Mouse (Mus musculus): ENCODE measurements at regions not wholly inside any gene's neighbourhood (a gene's known extent, or its start where the extent isn't known, plus 50 kb on each side); places are given as distances from the start of the nearest gene placed in this dataset.

DNA sequence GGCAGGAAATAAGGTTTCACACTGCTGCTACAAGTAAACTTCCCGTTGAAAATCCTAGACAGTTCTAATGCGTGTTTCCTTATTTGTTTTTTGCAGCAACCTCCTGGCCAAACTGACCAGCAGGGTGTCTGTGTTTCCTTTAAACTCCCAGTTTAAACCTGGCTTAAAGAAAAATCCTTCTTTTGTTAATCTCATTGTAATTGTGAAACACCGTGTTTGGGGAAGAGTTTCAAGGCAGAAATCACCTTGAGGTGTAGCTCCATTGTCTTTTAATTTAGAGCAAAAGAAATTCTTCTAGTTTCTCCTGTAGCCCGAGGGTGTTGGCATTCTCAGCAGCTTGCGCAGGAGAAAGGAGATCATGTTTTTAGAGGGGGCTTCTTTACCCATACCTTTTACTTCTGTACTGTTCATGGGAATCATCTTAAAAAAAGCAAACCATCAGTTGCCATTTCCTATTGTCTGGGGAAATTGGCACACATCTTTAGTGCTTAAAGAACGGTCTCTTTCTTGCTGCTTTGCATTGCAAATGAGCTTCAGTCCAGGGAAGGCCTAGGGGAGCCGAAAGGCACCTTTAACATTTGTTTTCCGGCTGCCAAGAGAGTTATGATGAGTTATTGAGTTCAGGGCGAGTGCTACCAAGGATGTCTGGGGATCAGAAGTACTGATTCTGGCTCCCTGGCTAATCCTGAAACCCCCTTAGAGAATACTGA, 342.6 kb downstream of the Slc4a3 start:
- WGBS, result 18% methylated on average over 9 of the region's 9 CpGs
- H3K27me3 ChIP-seq (ENCODE audit: control insufficient read depth, insufficient read depth, low read length), result no peaks in the 10 kb centered on the region
- H3K4me2 ChIP-seq (ENCODE audit: low read depth, low read length), result no peak overlapping the region
- H3K36me3 ChIP-seq (ENCODE audit: control insufficient read depth, insufficient read depth, low read length), result no peaks in the 10 kb centered on the region
- no peak overlapping the region for H3K9ac ChIP-seq (replicated peaks; ENCODE audit: low read depth, low read length)
- no peak overlapping the region for H3K4me3 ChIP-seq (ENCODE audit: low read depth, low read length)
- no peaks in the 10 kb centered on the region for H3K9me3 ChIP-seq (ENCODE audit: control insufficient read depth, low read length)
- no peak overlapping the region for H3K27ac ChIP-seq (ENCODE audit: low read depth, low read length)
- ATAC-seq (ENCODE audit: low read depth), result no peak
- H3K4me1 ChIP-seq (ENCODE audit: control insufficient read depth, insufficient read depth, low read length), result 0 out of 2 replicates have a peak, but pooled peaks cover 3% of the 10 kb centered on the region

GRCm38 (mm10) chr1:75889847-75890591, 344.0 kb downstream of the Slc4a3 start:
- WGBS, result 70% methylated on average over 4 of the region's 4 CpGs
- Histone ChIP-seq H3K4me2 (ENCODE audit: low read depth, low read length) (no peak overlapping the region), H3K27me3 (ENCODE audit: control insufficient read depth, insufficient read depth, low read length) (no peaks in the 10 kb centered on the region), H3K9ac (replicated peaks; ENCODE audit: low read depth, low read length) (no peak overlapping the region), H3K27ac (ENCODE audit: low read depth, low read length) (no peak overlapping the region), H3K4me3 (ENCODE audit: low read depth, low read length) (no peak overlapping the region), H3K4me1 (ENCODE audit: control insufficient read depth, insufficient read depth, low read length) (0 out of 2 replicates have a peak, but pooled peaks cover 3% of the 10 kb centered on the region), H3K9me3 (ENCODE audit: control insufficient read depth, low read length) (no peaks in the 10 kb centered on the region), H3K36me3 (ENCODE audit: control insufficient read depth, insufficient read depth, low read length) (no peaks in the 10 kb centered on the region)
- ATAC-seq (ENCODE audit: low read depth), result no peak; the same call in 1 of the 2 replicates

- peak; percentile 89 for ATAC-seq (ENCODE audit: low read depth)
- H3K4me1 ChIP-seq (ENCODE audit: control insufficient read depth, insufficient read depth, low read length), result 0 out of 2 replicates have a peak, but pooled peaks cover 3% of the 10 kb centered on the region
- H3K4me2 ChIP-seq (ENCODE audit: low read depth, low read length), result no peak overlapping the region
- no peaks in the 10 kb centered on the region for H3K36me3 ChIP-seq (ENCODE audit: control insufficient read depth, insufficient read depth, low read length)
- H3K27me3 ChIP-seq (ENCODE audit: control insufficient read depth, insufficient read depth, low read length), result no peaks in the 10 kb centered on the region
- no peak overlapping the region for H3K9ac ChIP-seq (replicated peaks; ENCODE audit: low read depth, low read length)
- peak overlapping the region; percentile 60 for H3K27ac ChIP-seq (ENCODE audit: low read depth, low read length)
- no peak overlapping the region for H3K4me3 ChIP-seq (ENCODE audit: low read depth, low read length)
- whole genome bisulfite sequencing, result 42% methylated on average over 10 of the region's 10 CpGs
- no peaks in the 10 kb centered on the region for H3K9me3 ChIP-seq (ENCODE audit: control insufficient read depth, low read length)
Observed at GRCm38 (mm10) chr1:75890636-75891276, 344.7 kb downstream of the Slc4a3 start.

- H3K4me3 ChIP-seq (ENCODE audit: low read depth, low read length), result no peak overlapping the region
- H3K27me3 ChIP-seq (ENCODE audit: control insufficient read depth, insufficient read depth, low read length), result no peaks in the 10 kb centered on the region
- ATAC-seq (ENCODE audit: low read depth), result no peak
- H3K4me2 ChIP-seq (ENCODE audit: low read depth, low read length), result no peak overlapping the region
- no peaks in the 10 kb centered on the region for H3K9me3 ChIP-seq (ENCODE audit: control insufficient read depth, low read length)
- no peaks in the 10 kb centered on the region for H3K4me1 ChIP-seq (ENCODE audit: control insufficient read depth, insufficient read depth, low read length)
- H3K9ac ChIP-seq (replicated peaks; ENCODE audit: low read depth, low read length), result no peak overlapping the region
- H3K27ac ChIP-seq (ENCODE audit: low read depth, low read length), result no peak overlapping the region
- H3K36me3 ChIP-seq (ENCODE audit: control insufficient read depth, insufficient read depth, low read length), result no peaks in the 10 kb centered on the region
- WGBS, result 100% methylated on average over 1 of the region's 1 CpGs
Observed at GRCm38 (mm10) chr1:75895550-75895949, 349.5 kb downstream of the Slc4a3 start.

- no peak overlapping the region for H3K27ac ChIP-seq (ENCODE audit: low read depth, low read length)
- no peaks in the 10 kb centered on the region for H3K27me3 ChIP-seq (ENCODE audit: control insufficient read depth, insufficient read depth, low read length)
- no peak overlapping the region for H3K4me3 ChIP-seq (ENCODE audit: low read depth, low read length)
- no peak overlapping the region for H3K4me2 ChIP-seq (ENCODE audit: low read depth, low read length)
- H3K9me3 ChIP-seq (ENCODE audit: control insufficient read depth, low read length), result no peaks in the 10 kb centered on the region
- H3K36me3 ChIP-seq (ENCODE audit: control insufficient read depth, insufficient read depth, low read length), result no peaks in the 10 kb centered on the region
- WGBS, result 42% methylated on average over 1 of the region's 1 CpGs
- H3K4me1 ChIP-seq (ENCODE audit: control insufficient read depth, insufficient read depth, low read length), result peaks cover 6% of the 10 kb centered on the region; the same call in 1 of the 2 replicates
- ATAC-seq (ENCODE audit: low read depth), result no peak
- H3K9ac ChIP-seq (replicated peaks; ENCODE audit: low read depth, low read length), result no peak overlapping the region
Observed at GRCm38 (mm10) chr1:75901146-75901545, 355.1 kb downstream of the Slc4a3 start.

DNA sequence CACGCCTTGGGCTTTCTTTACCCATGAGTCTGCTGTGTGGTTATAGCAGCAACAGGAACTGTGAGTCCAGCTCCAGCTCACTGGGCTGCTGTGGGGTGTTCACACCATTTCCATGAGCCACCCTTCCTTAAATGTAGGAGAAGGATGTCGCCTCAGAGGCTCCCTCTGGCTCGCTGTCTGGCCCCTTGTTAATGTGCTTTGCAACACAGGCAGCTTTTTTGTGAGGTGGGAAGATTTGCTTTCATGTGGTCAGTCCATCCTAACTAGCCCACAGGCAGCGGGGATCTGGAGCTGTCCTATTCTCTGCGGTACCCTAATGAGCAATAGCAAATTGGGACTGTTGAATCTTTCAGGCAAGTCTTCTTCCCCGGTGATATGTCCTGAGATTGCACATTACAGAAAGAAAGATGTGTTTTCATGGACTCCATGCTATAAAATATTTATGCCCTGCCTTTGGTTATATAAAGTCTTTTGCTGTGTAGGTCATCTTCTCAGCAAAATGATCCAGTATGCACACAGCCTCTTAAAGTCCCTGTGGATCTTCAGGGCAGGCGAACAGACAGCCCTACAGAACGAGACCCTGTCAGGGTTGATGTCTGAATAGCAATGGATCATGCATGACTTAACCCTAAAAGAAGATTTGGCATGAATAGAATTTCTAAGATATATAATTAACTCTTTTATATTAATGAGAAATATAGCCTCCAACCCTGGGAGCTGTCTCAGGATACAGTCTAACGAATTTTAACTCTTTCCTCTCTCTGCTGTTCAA, 359.8 kb downstream of the Slc4a3 start:
- Histone ChIP-seq H3K9ac (replicated peaks; ENCODE audit: low read depth, low read length) (no peak overlapping the region), H3K4me2 (ENCODE audit: low read depth, low read length) (no peak overlapping the region), H3K4me3 (ENCODE audit: low read depth, low read length) (no peak overlapping the region), H3K9me3 (ENCODE audit: control insufficient read depth, low read length) (no peaks in the 10 kb centered on the region), H3K27ac (ENCODE audit: low read depth, low read length) (no peak overlapping the region), H3K27me3 (ENCODE audit: control insufficient read depth, insufficient read depth, low read length) (no peaks in the 10 kb centered on the region), H3K4me1 (ENCODE audit: control insufficient read depth, insufficient read depth, low read length) (peaks cover 6% of the 10 kb centered on the region; the same call in 1 of the 2 replicates), H3K36me3 (ENCODE audit: control insufficient read depth, insufficient read depth, low read length) (no peaks in the 10 kb centered on the region)
- ATAC-seq (ENCODE audit: low read depth), result no peak
- WGBS, result 40% methylated on average over 9 of the region's 9 CpGs

- Histone ChIP-seq H3K9me3 (ENCODE audit: control insufficient read depth, low read length) (no peaks in the 10 kb centered on the region), H3K27ac (ENCODE audit: low read depth, low read length) (no peak overlapping the region), H3K4me1 (ENCODE audit: control insufficient read depth, insufficient read depth, low read length) (no peaks in the 10 kb centered on the region), H3K4me2 (ENCODE audit: low read depth, low read length) (no peak overlapping the region), H3K27me3 (ENCODE audit: control insufficient read depth, insufficient read depth, low read length) (no peaks in the 10 kb centered on the region), H3K36me3 (ENCODE audit: control insufficient read depth, insufficient read depth, low read length) (no peaks in the 10 kb centered on the region), H3K9ac (replicated peaks; ENCODE audit: low read depth, low read length) (no peak overlapping the region), H3K4me3 (ENCODE audit: low read depth, low read length) (no peak overlapping the region)
- no peak for ATAC-seq (ENCODE audit: low read depth)
- 94% methylated on average over 2 of the region's 2 CpGs for WGBS
Observed at GRCm38 (mm10) chr1:75915311-75915710, 369.2 kb downstream of the Slc4a3 start.

DNA sequence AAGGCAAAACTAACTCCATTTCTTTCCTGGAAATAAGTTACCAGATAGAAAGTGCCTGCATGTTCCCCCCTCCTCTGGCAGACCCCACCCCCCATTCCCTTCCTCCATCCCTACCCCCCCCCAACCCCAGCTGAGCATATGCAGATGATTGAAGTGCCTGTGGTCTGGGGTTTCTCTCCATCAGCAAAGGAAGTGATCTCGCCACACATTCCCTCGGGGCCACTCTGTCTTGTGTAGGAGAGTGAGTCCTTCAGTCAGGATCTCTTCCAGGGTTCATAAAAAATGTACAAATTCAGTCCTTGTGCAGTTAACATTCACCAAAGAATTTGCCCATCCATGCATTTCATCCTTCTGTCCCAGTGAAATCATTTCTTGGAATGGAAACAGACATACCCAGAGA, 370.1 kb downstream of the Slc4a3 start:
- Histone ChIP-seq H3K4me2 (ENCODE audit: low read depth, low read length) (no peak overlapping the region), H3K4me3 (ENCODE audit: low read depth, low read length) (no peak overlapping the region), H3K27ac (ENCODE audit: low read depth, low read length) (no peak overlapping the region), H3K9ac (replicated peaks; ENCODE audit: low read depth, low read length) (no peak overlapping the region), H3K36me3 (ENCODE audit: control insufficient read depth, insufficient read depth, low read length) (no peaks in the 10 kb centered on the region), H3K4me1 (ENCODE audit: control insufficient read depth, insufficient read depth, low read length) (no peaks in the 10 kb centered on the region), H3K9me3 (ENCODE audit: control insufficient read depth, low read length) (no peaks in the 10 kb centered on the region), H3K27me3 (ENCODE audit: control insufficient read depth, insufficient read depth, low read length) (no peaks in the 10 kb centered on the region)
- WGBS, result 40% methylated on average over 2 of the region's 2 CpGs
- no peak for ATAC-seq (ENCODE audit: low read depth)
